Mouse (Mus musculus): ENCODE measurements at regions not wholly inside any gene's neighbourhood (a gene's known extent, or its start where the extent isn't known, plus 50 kb on each side); places are given as distances from the start of the nearest gene placed in this dataset.

DNA sequence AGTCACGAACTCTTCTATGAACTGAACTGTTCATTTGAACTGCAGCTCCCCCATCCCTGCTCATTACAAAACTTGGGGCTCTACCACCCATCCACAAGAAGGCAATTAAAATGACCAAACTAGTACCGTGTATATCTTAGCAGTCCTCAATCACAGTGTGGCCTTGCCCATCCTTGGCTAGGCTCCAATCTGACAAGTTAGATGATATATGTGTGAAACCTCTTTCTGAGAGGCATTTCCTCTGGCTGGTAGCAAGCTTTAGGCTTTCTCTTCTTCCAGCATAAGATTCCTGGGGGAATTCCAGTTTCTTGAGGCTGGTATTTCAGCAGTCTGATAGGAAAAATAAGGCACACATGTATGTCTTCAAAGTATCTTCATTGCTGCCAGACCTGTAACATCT, 88.8 kb upstream of the Hnrnpa3 start:
- no peak for DNase-seq (ENCODE audit: low spot score)

DNA sequence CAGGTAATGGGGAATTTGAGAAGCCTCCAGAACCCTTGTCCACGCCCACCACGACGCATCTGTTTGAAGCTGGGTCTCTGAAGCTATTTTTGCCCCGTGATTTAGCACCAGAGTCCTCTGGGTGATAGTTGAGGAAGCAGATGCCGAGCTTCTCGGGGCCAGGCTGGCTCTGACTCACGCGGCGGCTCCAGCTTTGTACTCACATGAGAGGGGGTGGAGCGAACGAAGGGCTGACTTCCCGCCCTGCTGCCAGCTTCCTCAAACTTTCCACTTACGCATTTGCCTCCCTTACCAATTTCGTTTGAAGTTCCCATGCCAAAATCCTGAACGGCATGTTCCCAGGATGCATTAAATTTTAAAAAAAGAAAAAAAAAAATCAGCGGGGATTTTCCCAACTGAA, 74.1 kb upstream of the Hnrnpa3 start:
- DNase-seq (ENCODE audit: low spot score): peak; percentile 44

DNA sequence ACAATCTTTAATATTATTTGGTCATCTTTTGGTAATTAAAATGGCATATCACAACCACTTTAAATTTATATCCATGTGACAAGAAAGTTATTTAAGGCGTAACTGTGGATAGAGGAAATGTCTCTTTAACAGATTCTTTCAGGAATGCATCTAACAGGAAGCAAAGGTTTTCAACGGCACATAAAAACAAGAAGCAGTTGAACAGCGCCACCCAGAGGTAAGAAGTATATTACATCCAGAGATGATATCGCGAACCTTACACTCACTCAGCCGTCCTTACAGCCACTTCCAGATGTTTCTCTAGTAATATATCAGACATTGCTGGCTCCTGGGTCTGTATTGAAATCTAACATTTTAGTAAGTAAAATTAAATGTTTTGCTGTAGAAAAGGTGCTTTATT, 70.5 kb upstream of the Hnrnpa3 start:
- DNase-seq (ENCODE audit: low spot score): no peak

DNA sequence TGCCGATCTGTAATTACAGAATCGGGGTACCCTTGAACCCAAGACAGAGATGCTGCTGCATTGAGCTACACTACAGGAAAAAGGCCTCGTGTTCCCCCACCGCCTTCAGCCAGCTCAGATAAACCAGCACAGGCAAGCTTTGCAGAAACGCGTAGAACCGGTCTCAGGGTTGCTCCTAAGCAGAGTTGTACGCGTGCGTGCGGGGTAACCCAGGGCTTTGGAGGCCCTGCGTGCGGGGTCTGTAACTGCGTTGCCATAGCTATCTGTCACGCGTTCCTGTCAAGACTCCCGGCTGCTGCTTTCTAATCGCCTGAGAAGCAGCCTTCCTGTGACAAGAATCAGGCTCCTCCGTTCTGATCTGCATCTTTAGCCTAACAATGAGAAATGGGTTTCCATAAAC, 69.6 kb upstream of the Hnrnpa3 start:
- DNase-seq (ENCODE audit: low spot score): no peak

DNA sequence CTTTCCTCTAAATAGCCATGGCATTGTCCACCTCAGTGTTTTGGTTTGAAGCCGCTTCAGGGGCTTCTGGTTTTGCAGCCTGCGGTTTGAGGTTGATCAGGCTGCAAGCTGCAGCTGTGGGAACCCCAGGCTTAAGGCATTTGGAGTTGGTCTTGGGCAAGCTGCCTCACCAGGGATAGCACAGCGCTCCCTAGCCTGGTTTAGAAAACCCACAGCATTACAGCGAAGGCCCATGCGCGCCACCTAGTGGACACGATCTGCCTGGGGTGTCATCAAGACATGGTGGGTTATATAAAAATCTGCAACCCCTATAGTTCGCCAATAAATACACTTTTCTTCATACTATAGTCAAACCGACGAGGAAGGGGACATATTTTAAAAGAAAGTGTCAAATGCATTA, 68.9 kb upstream of the Hnrnpa3 start:
- peak; percentile 78 for DNase-seq (ENCODE audit: low spot score)

DNA sequence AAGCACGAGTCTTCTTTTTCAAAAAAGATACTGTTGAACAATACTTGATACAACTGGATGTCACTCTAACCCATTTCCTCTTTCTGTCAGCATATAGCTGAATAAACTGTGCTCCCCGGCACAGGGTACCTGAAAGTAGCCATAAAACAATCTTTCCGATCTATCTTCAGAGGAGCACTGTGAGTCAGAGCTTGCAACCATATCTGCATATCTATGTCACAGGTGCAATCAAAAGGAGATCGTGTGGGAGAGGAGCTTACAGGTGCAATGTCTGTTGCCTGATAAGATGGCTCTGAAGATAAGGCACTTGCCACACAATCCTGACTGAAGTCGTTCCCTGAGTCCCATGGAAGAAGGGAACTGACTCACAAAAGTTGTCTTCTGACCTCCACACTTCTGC, 58.5 kb upstream of the Hnrnpa3 start:
- DNase-seq (ENCODE audit: low spot score): no peak

DNA sequence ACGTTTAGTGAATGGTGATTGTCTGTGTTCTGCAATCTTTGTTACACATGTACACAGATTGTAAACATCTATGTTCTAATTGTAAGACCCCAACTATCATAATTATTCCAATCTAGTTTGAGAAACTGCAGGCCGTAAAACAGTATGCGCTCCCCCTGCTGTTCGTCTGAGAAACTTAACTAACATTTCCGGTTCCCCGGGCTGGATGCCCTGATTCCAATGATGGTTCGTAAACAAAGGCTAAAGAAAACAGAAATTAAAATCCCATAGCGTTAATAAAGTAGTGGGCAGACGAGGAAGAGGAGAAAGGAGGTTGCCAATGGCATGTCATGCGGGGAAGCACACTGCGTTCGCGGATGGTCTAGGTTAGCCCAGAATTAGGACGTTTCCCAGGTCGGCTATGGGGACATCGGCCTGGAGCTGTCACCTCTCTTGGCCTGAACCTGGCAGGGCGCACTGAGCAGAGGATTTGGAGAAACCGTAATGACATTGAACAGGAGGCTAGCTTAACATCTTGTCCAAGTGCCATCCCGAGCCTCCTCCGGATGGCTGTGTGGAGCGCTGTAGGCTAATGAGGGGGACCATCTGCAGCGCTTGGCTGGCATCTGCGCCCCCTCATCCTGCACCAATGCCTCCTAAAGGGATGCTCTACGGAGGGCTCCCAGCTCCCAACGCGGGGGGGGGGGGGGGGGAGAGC, 55.7 kb upstream of the Hnrnpa3 start:
- no peak for DNase-seq (ENCODE audit: low spot score)

DNA sequence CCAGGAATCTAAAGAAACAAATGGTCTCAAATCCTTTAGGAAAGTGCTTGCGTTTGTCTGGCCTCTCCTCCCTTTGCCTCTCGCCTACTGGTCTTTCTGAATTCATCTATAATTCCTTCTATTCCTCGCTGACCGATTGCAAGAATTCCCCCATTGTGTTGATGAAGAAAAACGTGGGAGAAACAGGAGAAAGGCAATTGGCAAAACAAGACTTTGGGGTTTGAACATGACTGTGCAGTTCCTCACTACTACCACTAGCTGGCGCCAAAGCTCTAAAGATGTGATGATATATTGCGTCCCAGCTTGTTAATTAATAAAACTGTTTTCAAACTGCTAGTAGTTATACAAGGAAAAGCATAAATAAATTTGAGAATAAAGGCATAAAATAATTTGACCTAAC, 53.4 kb upstream of the Hnrnpa3 start:
- DNase-seq (ENCODE audit: low spot score): no peak

DNA sequence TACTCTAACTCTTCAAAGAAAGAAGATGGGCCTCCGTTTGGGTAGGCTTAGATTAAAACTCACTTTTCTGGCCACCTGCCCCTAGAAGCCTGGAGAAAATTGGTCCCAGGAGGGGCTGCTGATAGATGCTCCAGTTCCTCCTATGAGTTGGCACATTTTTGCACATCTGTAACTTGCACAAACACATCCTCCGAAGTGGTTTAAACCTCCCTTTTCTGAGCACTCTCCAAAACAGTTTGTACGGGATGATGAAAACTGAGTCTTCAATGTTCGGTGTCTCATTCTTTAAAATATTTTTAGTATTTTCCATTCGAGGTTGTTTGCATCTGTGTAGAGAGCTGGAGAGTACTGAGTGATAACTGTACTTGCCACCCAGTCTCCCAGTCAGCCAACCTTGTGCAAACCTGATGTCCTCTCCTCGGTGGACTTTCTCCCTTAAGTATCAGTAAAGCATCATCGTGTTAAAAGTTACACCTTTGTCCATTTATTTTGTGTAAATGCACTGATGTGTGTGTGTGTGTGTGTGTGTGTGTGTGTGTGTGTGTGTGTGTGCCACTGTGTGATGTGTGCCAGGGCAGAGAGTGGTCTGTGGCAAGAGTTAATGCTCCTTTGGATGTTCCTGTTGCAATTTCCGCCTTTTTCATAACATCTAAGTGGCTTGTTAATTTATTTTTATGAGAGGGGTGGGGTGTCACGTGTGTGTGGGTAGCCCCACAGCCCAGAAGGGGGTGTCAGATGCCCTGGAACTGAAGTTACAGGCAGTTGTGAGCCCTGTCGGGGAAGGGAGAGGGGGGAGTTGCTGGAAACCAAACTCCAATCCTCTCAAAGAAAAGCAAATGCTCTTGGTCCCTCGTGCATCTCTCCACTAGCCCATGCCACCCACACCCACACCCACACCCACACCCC, 51.8 kb upstream of the Hnrnpa3 start:
- DNase-seq (ENCODE audit: low spot score): no peak

DNA sequence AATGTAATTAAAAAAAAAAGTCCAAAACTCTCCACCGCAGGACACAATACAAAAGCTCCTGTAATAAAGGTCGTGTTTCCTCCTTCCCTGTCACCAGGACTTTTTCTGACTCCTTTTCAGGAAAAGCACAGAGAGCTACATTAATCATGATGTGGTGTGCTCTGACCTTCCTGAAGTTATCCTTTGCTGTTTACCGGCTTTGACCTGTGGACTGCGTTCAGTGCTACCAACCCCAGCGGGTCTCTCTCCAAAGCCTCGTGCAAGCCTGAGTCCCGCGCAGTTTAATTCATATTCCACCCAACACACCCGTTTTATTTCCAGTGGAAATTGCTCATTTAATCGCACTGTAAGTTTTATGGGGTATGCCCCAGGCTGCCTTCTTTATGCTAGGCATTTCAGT, 51.1 kb upstream of the Hnrnpa3 start:
- DNase-seq (ENCODE audit: low spot score): no peak

DNA sequence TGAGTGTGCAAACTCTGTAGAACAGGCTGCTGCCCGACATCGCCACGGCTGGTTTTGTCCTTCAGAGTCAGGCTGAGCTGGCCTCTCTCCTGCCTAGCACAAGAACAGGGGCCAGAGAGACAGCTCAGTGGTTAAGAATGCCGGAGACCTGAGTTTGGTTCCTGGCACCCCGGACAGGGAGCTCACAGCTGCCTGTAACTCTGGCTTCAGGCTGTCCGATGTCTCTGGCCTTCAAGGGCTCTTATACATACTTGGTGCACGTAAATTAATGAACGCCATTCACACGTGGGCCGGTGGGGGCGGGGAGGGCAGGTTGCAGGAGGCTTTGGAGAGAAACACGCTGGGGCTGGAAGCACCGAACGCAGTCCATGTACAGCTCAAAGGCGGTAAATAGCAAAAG, 50.6 kb upstream of the Hnrnpa3 start:
- DNase-seq (ENCODE audit: low spot score): no peak

DNA sequence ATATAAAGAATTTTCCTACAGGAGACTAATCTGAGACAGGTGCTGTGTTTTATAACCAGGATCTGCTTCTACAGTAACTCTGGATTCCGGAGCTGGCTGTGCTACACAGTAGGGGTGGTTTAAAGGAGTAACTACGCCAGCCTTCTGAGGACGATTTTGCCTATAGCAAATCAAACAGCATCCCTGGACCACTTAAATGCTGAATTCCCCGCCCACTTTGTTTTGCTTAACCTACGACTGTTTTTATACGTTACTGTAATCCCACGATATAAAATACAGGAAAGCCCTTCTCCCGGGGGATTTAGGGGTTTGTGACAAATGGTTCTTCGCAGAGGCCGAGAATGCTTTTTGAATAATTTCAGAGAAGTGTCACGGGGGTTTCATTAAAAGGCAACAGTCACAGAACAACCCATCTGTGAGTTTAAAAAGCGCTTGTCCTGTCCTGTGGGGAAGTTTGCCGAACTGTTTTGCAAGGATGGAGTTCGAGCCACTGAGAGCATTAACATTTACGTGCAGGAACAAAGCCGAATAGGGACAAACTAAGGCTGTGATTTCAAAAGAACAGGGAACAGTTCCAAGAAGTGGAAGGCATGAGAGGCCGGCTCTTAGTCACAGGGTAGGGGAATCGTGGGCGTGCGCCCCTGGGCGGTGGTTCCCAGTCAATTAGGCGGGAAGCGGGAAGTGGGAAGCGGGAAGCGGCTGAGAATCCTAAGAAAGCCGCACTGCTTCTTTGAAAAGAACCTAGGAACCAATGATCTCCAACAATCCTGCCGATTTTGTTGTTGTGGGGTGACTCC, 49.7 kb upstream of the Hnrnpa3 start:
- DNase-seq (ENCODE audit: low spot score): no peak
